Mouse (Mus musculus) hindbrain, embryonic 11.5 days (tissue): ENCODE measurements around the gene Hopx. TPM values are rescaled to one million over a fixed set of nuclear protein-coding genes. Genes with fewer than 3 reads are reported as not detected.

Source experiments
- ATAC-seq: fragments of 200-750 bp; cut with Nextera tagmentation; 2 replicates; pipeline ENCODE4 v1.8.0; 2017; ENCODE audit warnings: mild to moderate bottlenecking, moderate TSS enrichment, moderate library complexity; ENCODE audit not compliant: low FRiP score
- DNase-seq: peaks from one replicate; pipeline ENCODE4 v3.0.0-alpha.2; 2015; ENCODE audit warnings: low spot score
- H3K27ac ChIP-seq: fragments of 300-500 bp; sonication (generic); 2 replicates; pipeline ENCODE4 v1.5.1; 2014; ENCODE audit warnings: mild to moderate bottlenecking, low read depth, low read length
- H3K27me3 ChIP-seq: fragments of 300-500 bp; sonication (generic); 2 replicates; pipeline ENCODE4 v1.6.1; 2014; ENCODE audit warnings: mild to moderate bottlenecking, low read length, moderate library complexity, mixed read lengths; ENCODE audit not compliant: control insufficient read depth, insufficient read depth
- H3K36me3 ChIP-seq: fragments of 300-500 bp; sonication (generic); 2 replicates; pipeline ENCODE4 v1.6.1; 2014; ENCODE audit warnings: mild to moderate bottlenecking, low read length, moderate library complexity, mixed read lengths; ENCODE audit not compliant: control insufficient read depth, insufficient read depth
- H3K4me1 ChIP-seq: fragments of 300-500 bp; sonication (generic); replicated peaks from 2 replicates; pipeline ENCODE4 v1.6.1; 2014; ENCODE audit warnings: low read length, mixed read lengths; ENCODE audit not compliant: control insufficient read depth, insufficient read depth
- H3K4me2 ChIP-seq: fragments of 300-500 bp; sonication (generic); replicated peaks from 2 replicates; pipeline ENCODE4 v1.6.1; 2014; ENCODE audit warnings: mild to moderate bottlenecking, low read depth, low read length
- H3K4me3 ChIP-seq: fragments of 300-500 bp; sonication (generic); 2 replicates; pipeline ENCODE4 v1.5.1; 2014; ENCODE audit warnings: low read depth, low read length
- H3K9ac ChIP-seq: fragments of 300-500 bp; sonication (generic); 2 replicates; pipeline ENCODE4 v1.6.1; 2014; ENCODE audit warnings: low read depth, low read length
- H3K9me3 ChIP-seq: fragments of 300-500 bp; sonication (generic); 2 replicates; pipeline ENCODE4 v1.6.1; 2016; ENCODE audit warnings: low read length; ENCODE audit not compliant: control insufficient read depth
- WGBS: fragments of 180-500 bp; shearing (Covaris S2); extraction: QIAGEN DNeasy Blood & Tissue Kit; methylation state at CpG from one replicate; pipeline ENCODE4 v1.1.7; 2014; 5-methylcytosine and 5-hydroxymethylcytosine counted together
- polyA plus RNA-seq: library from polyadenylated mRNA; unstranded; fragments of >200 nt; fragmentation: Nextera tagmentation; extraction: Ambion mirVana; gene quantifications from 2 replicates; pipeline ENCODE4 v1.2.1, GENCODE M21; 2014

Hopx gene
- polyA plus RNA-seq, 1 experiment from 2014 or later = 0.83 TPM

GRCm38 (mm10) chr5:77126415-77126968, 11.6 kb upstream of the Hopx start:
- no peak overlapping the region for H3K9ac ChIP-seq
- no peaks in the 10 kb centered on the region for H3K9me3 ChIP-seq
- H3K27ac ChIP-seq = no peak overlapping the region
- no peak for ATAC-seq
- H3K27me3 ChIP-seq = no peaks in the 10 kb centered on the region
- H3K4me1 ChIP-seq = no peaks in the 10 kb centered on the region; the same call in 1 of the 2 replicates
- WGBS = 84% methylated on average over 3 of the region's 3 CpGs
- no peak overlapping the region for H3K4me3 ChIP-seq
- no peak overlapping the region for H3K4me2 ChIP-seq
- no peak for DNase-seq
- H3K36me3 ChIP-seq = no peaks in the 10 kb centered on the region

- Histone ChIP-seq H3K36me3 (no peaks in the 10 kb centered on the region), H3K27ac (no peak overlapping the region), H3K4me2 (no peak overlapping the region), H3K27me3 (no peaks in the 10 kb centered on the region), H3K9me3 (no peaks in the 10 kb centered on the region), H3K9ac (no peak overlapping the region), H3K4me3 (no peak overlapping the region), H3K4me1 (no peaks in the 10 kb centered on the region; the same call in 1 of the 2 replicates)
- no peak for DNase-seq
- 79% methylated on average over 4 of the region's 4 CpGs for WGBS
- no peak for ATAC-seq
Observed at GRCm38 (mm10) chr5:77124817-77125283, 9.9 kb upstream of the Hopx start.

GRCm38 (mm10) chr5:77124165-77124564, 9.2 kb upstream of the Hopx start:
- Histone ChIP-seq H3K9me3 (no peaks in the 10 kb centered on the region), H3K4me3 (no peak overlapping the region), H3K9ac (no peak overlapping the region), H3K27ac (no peak overlapping the region), H3K4me1 (no peaks in the 10 kb centered on the region; the same call in 1 of the 2 replicates), H3K27me3 (no peaks in the 10 kb centered on the region), H3K36me3 (no peaks in the 10 kb centered on the region), H3K4me2 (no peak overlapping the region)
- 83% methylated on average over 4 of the region's 4 CpGs for WGBS
- DNase-seq (no peak), ATAC-seq (no peak)

- Histone ChIP-seq H3K9ac (no peak overlapping the region), H3K4me2 (no peak overlapping the region), H3K9me3 (no peaks in the 10 kb centered on the region), H3K27me3 (no peaks in the 10 kb centered on the region), H3K4me1 (no peaks in the 10 kb centered on the region; the same call in 1 of the 2 replicates), H3K36me3 (no peaks in the 10 kb centered on the region), H3K27ac (no peak overlapping the region), H3K4me3 (no peak overlapping the region)
- ATAC-seq = no peak
- no peak for DNase-seq
- 69% methylated on average over 9 of the region's 9 CpGs for WGBS
Observed at GRCm38 (mm10) chr5:77123597-77123996, 8.7 kb upstream of the Hopx start.

- Histone ChIP-seq H3K4me3 (no peak overlapping the region), H3K27ac (no peak overlapping the region)
- ATAC-seq = peak; percentile 86
Observed at GRCm38 (mm10) chr5:77122254-77123192, 7.6 kb upstream of the Hopx start.

GRCm38 (mm10) chr5:77120701-77121100, 5.8 kb upstream of the Hopx start:
- Histone ChIP-seq H3K27ac (no peak overlapping the region), H3K9ac (no peak overlapping the region), H3K9me3 (no peaks in the 10 kb centered on the region), H3K4me1 (no peaks in the 10 kb centered on the region; the same call in 1 of the 2 replicates), H3K27me3 (no peaks in the 10 kb centered on the region), H3K4me3 (no peak overlapping the region), H3K4me2 (no peak overlapping the region), H3K36me3 (no peaks in the 10 kb centered on the region)
- no peak for ATAC-seq
- DNase-seq = no peak
- 87% methylated on average over 7 of the region's 7 CpGs for WGBS

More at GRCm38 (mm10) chr5:77122254-77123192, 7.6 kb upstream of the Hopx start:
- no peak overlapping the region for H3K4me2 ChIP-seq
- no peaks in the 10 kb centered on the region for H3K27me3 ChIP-seq
- no peaks in the 10 kb centered on the region for H3K9me3 ChIP-seq
- no peaks in the 10 kb centered on the region; the same call in 1 of the 2 replicates for H3K4me1 ChIP-seq
- no peaks in the 10 kb centered on the region for H3K36me3 ChIP-seq
- peak; percentile 48 for DNase-seq
- no peak overlapping the region for H3K9ac ChIP-seq
- WGBS = 8% methylated on average over 20 of the region's 20 CpGs

GRCm38 (mm10) chr5:77119475-77120422, 4.8 kb upstream of the Hopx start:
- Histone ChIP-seq H3K9me3 (no peaks in the 10 kb centered on the region), H3K27me3 (no peaks in the 10 kb centered on the region), H3K27ac (no peak overlapping the region), H3K4me2 (no peak overlapping the region), H3K4me3 (no peak overlapping the region), H3K4me1 (no peaks in the 10 kb centered on the region; the same call in 1 of the 2 replicates), H3K36me3 (no peaks in the 10 kb centered on the region), H3K9ac (no peak overlapping the region)
- ATAC-seq (no peak), DNase-seq (no peak)
- WGBS = 77% methylated on average over 19 of the region's 19 CpGs

- no peak for DNase-seq
- Histone ChIP-seq H3K27me3 (no peaks in the 10 kb centered on the region), H3K9me3 (no peaks in the 10 kb centered on the region), H3K4me2 (no peak overlapping the region), H3K9ac (no peak overlapping the region), H3K36me3 (no peaks in the 10 kb centered on the region), H3K27ac (no peak overlapping the region), H3K4me1 (no peaks in the 10 kb centered on the region), H3K4me3 (no peak overlapping the region)
- 78% methylated on average over 9 of the region's 9 CpGs for whole genome bisulfite sequencing
- ATAC-seq = no peak
Observed at GRCm38 (mm10) chr5:77115732-77116131, 811 bp upstream of the Hopx start.
